Mouse (Mus musculus): ENCODE data around the gene Eme1. TPM values are rescaled to one million over a fixed set of nuclear protein-coding genes. Genes with fewer than 3 reads are reported as not detected.

Eme1 gene
- 1 to 10 TPM; 4.5 to 5.2 TPM for total RNA-seq (2023)

GRCm38 (mm10) chr11:94653663-94654436 is at the start of gene Eme1, which contains the start of gene Mrpl27:
TSS of gene Eme1 (minus strand) at chr11:94653964.
TSS of gene Mrpl27 (plus strand) at chr11:94653767.

GRCm38 (mm10) chr11:94676754-94677606 is 23.2 kb upstream of the Eme1 start, which contains the start of gene Xylt2:
TSS of gene Xylt2 (minus strand) at chr11:94677515.

GRCm38 (mm10) chr11:94629199-94629883 is 24.4 kb downstream of the Eme1 start, which contains the start of gene Lrrc59:
TSS of gene Lrrc59 (plus strand) at chr11:94629767.

GRCm38 (mm10) chr11:94601321-94602281 is 52.2 kb downstream of the Eme1 start, which contains the start of gene Acsf2:
TSS of gene Acsf2 (minus strand) at chr11:94601871.

Other genes starting within 250 kb of the Eme1 start
- not detected for gene Cacna1g, start 179.8 kb downstream of the Eme1 start, total RNA-seq (2023)
- gene Spata20, start 167.8 kb downstream of the Eme1 start, total RNA-seq (2023): not detected
- gene Epn3, start 154.0 kb downstream of the Eme1 start, total RNA-seq (2023): under 1 TPM in 1 of 2 experiments, not detected in 1; 0.15 TPM
- not detected for gene Mycbpap, start 132.2 kb downstream of the Eme1 start, total RNA-seq (2023)
- 1 to 10 TPM; 5.5 to 7.2 TPM for gene Rsad1, start 104.7 kb downstream of the Eme1 start, total RNA-seq (2023)
- gene Chad, start 88.9 kb downstream of the Eme1 start, total RNA-seq (2023): not detected
- gene Acsf2, start 52.1 kb downstream of the Eme1 start, total RNA-seq (2023): 10 to 100 TPM; 18.8 to 19.5 TPM
- gene Lrrc59, start 24.2 kb downstream of the Eme1 start, total RNA-seq (2023): 10 to 100 TPM; 63.3 to 68.5 TPM
- gene Mrpl27, start 197 bp downstream of the Eme1 start, total RNA-seq (2023): 10 to 100 TPM; 17.2 to 29.0 TPM
- gene Xylt2, start 23.6 kb upstream of the Eme1 start, total RNA-seq (2023): 10 to 100 TPM; 53.9 to 54.6 TPM
- not detected for gene Gm11541, start 50.5 kb upstream of the Eme1 start, total RNA-seq (2023)
- under 1 TPM in 1 of 2 experiments, not detected in 1; 0.47 TPM for gene Cdc34b, start 87.8 kb upstream of the Eme1 start, total RNA-seq (2023)
- gene Tmem92, start 128.7 kb upstream of the Eme1 start, total RNA-seq (2023): not detected

All from T-cell, adult 66 days (primary cell).